Mouse (Mus musculus) myocyte (in vitro differentiated cells): ENCODE data around the gene Gm884. TPM values are rescaled to one million over a fixed set of nuclear protein-coding genes. Genes with fewer than 3 reads are reported as not detected.

Source experiments
- H3K27me3 ChIP-seq: one replicate; pipeline ENCODE4 v1.6.1; 2011; ENCODE audit not compliant: control insufficient read depth, insufficient read depth, insufficient read length
- H3K36me3 ChIP-seq: one replicate; pipeline ENCODE4 v1.6.1; 2011; ENCODE audit not compliant: control insufficient read depth, insufficient read depth
- H3K4me2 ChIP-seq: one replicate; pipeline ENCODE4 v1.6.1; 2011; ENCODE audit warnings: low read depth, control low read depth
- H3K4me3 ChIP-seq: one replicate; pipeline ENCODE4 v1.5.1; 2011; ENCODE audit warnings: mild to moderate bottlenecking, control low read depth, moderate library complexity
- H3K79me2 ChIP-seq: one replicate; pipeline ENCODE4 v1.6.1; 2011; ENCODE audit not compliant: control insufficient read depth, insufficient read depth
- H3ac ChIP-seq: one replicate; pipeline ENCODE4 v1.6.1; 2011; ENCODE audit not compliant: control insufficient read depth, insufficient read length
- CEBPB ChIP-seq: IDR thresholded peaks from 2 replicates; pipeline ENCODE4 v1.6.1; 2011; ENCODE audit warnings: mild to moderate bottlenecking, moderate library complexity; ENCODE audit not compliant: poor library complexity, insufficient read depth, severe bottlenecking
- E2F4 ChIP-seq: IDR thresholded peaks from one replicate; pipeline ENCODE4 v1.6.1; 2011; ENCODE audit warnings: mild to moderate bottlenecking, control low read depth, moderate library complexity; ENCODE audit not compliant: insufficient read depth
- MAX ChIP-seq: IDR thresholded peaks from one replicate; pipeline ENCODE4 v1.6.1; 2011; ENCODE audit warnings: low read depth, mild to moderate bottlenecking, control low read depth
- MYOD1 ChIP-seq, 3 experiments: IDR thresholded peaks; one replicate each; pipeline ENCODE4 v1.6.1; 2011; ENCODE audit warnings: control low read depth in 2 of 3, low read depth in 2 of 3, mild to moderate bottlenecking in 2 of 3, moderate library complexity in 1 of 3; ENCODE audit not compliant: insufficient read length in 2 of 3, control insufficient read depth in 1 of 3
- MYOG ChIP-seq, 3 experiments: IDR thresholded peaks; one replicate each; pipeline ENCODE4 v1.6.1; 2011; ENCODE audit warnings: control low read depth in 2 of 3, low read depth in 2 of 3, mild to moderate bottlenecking in 2 of 3; ENCODE audit not compliant: insufficient read length in 2 of 3, control insufficient read depth in 1 of 3, insufficient read depth in 1 of 3
- POLR2A ChIP-seq: IDR thresholded peaks from one replicate; pipeline ENCODE4 v1.6.1; 2011; ENCODE audit warnings: low read depth, mild to moderate bottlenecking, control low read depth, moderate library complexity; ENCODE audit not compliant: insufficient read length
- POLR2AphosphoS2 ChIP-seq: IDR thresholded peaks from one replicate; pipeline ENCODE4 v1.6.1; 2011; ENCODE audit warnings: low read depth, control low read depth; ENCODE audit not compliant: insufficient read length
- REST ChIP-seq: IDR thresholded peaks from one replicate; pipeline ENCODE4 v1.6.1; 2011; ENCODE audit warnings: mild to moderate bottlenecking, control low read depth, moderate library complexity; ENCODE audit not compliant: insufficient read depth, insufficient read length
- SRF ChIP-seq: IDR thresholded peaks from one replicate; pipeline ENCODE4 v1.6.1; 2011; ENCODE audit warnings: low read depth; ENCODE audit not compliant: control insufficient read depth, insufficient read length
- TCF12 ChIP-seq: IDR thresholded peaks from one replicate; pipeline ENCODE4 v1.6.1; 2011; ENCODE audit warnings: mild to moderate bottlenecking, control low read depth; ENCODE audit not compliant: poor library complexity, insufficient read depth, severe bottlenecking
- TCF3 ChIP-seq: IDR thresholded peaks from one replicate; pipeline ENCODE4 v1.6.1; 2011; ENCODE audit warnings: low read depth, control low read depth; ENCODE audit not compliant: insufficient read length
- USF1 ChIP-seq: IDR thresholded peaks from one replicate; pipeline ENCODE4 v1.6.1; 2011; ENCODE audit warnings: low read depth, mild to moderate bottlenecking, control low read depth, moderate library complexity
- polyA plus RNA-seq: library from polyadenylated mRNA; unstranded; fragments of >200 nt; fragmentation: generic; extraction: Trizol; gene quantifications from one replicate; pipeline ENCODE4 v1.2.1, GENCODE M21; 2012; ENCODE audit warnings: missing spikeins

Gm884 gene
- polyA plus RNA-seq, 1 experiment = not detected

DNA sequence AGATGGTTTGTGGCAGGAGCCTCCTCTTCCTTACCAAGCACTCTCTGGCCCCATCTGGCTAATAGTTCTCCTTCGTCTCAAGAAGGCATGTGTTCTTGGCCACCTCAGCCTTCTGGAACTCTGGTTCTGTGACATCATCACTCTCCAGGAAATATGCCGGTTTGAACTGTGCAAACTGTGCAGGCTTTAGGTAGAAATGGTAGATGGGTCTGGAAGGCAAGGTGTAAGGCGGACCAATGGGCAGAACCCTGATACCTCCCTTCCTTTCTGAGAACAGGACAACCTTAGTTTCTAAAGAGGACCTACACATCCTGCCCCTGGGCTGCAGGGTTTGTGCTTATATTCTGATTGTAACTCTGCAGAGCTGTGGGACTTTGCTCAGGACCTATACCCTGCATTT lies 17.9 kb upstream of the Gm884 start, which contains the start of gene Lyzl6:
TSS of gene Lyzl6 (minus strand) at position 101 of the 400 bp plus-strand sequence.
- Histone ChIP-seq H3K79me2 (no peaks in the 10 kb centered on the region), H3K4me3 (no peak within 1 kb of the TSS), H3ac (no peak within 1 kb of the TSS), H3K36me3 (no peaks in the 10 kb centered on the region), H3K4me2 (no peak within 1 kb of the TSS), H3K27me3 (peaks cover 50% of the 10 kb centered on the region)
- TF ChIP-seq MYOD1 (IDR thresholded peaks at IDR 0.05; ENCODE audit: control insufficient read depth in 1 of 3, insufficient read length in 2 of 3, low read depth in 2 of 3) (no peak), TCF3 (no peak), CEBPB (no peak), TCF12 (no peak), MAX (no peak), MYOG (IDR thresholded peaks at IDR 0.05; ENCODE audit: control insufficient read depth in 1 of 3, insufficient read depth in 1 of 3, insufficient read length in 2 of 3, low read depth in 2 of 3) (no peak), POLR2AphosphoS2 (no peak), USF1 (no peak), E2F4 (no peak), REST (no peak), SRF (no peak), POLR2A (no peak)

DNA sequence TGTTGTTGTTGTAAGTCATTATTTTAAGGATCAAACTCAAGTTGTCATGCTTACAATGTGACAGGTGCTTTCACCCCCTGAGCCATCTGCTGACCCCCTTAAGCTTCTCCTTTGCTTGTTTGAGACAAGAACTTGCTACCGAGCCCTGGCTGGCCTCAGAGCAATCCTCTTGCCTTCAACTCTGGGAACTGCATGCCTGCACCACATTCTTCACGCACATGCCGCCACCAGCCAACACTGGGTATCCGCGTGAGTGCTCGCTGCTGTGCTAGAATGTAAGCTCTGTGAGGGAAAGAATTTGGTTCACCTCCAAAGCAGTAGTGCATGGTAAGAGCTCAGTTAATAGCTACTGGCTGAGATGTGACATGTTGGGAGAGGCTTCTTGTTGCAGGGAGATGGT lies 15.3 kb upstream of the Gm884 start:
- peaks cover 37% of the 10 kb centered on the region for H3K27me3 ChIP-seq
- TF ChIP-seq TCF3 = no peak
- TF ChIP-seq MAX = no peak
- TF ChIP-seq SRF = no peak
- TF ChIP-seq USF1 = no peak
- TF ChIP-seq TCF12 = no peak
- TF ChIP-seq POLR2AphosphoS2 = no peak
- no peak for TF ChIP-seq POLR2A
- no peak for TF ChIP-seq REST
- TF ChIP-seq E2F4 = no peak
- H3ac ChIP-seq = no peak overlapping the region
- no peaks in the 10 kb centered on the region for H3K79me2 ChIP-seq
- H3K4me3 ChIP-seq = no peak overlapping the region
- no peak overlapping the region for H3K4me2 ChIP-seq
- no peaks in the 10 kb centered on the region for H3K36me3 ChIP-seq

DNA sequence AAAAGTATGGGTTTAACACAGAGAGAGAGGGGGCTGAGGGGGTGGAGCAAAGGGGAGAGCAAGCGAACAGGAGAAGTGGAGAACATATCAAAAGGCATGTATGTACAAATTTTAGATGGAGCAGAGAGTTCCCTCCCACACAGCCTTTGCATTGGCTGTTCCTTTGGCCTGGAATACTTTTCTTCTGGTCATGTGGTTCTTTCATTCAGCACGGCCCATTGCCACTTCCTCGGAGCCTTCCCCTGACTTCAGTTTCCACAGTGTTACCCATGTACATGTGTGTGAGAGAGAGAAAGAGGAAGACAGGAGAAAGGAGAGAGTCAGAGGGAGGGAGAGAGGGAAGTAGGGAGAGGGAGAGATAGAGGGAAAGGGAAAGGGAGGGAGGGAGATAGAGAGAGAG lies 14.5 kb upstream of the Gm884 start:
- Histone ChIP-seq H3K4me2 (no peak overlapping the region), H3K36me3 (no peaks in the 10 kb centered on the region), H3K4me3 (no peak overlapping the region), H3K79me2 (no peaks in the 10 kb centered on the region), H3K27me3 (peaks cover 29% of the 10 kb centered on the region), H3ac (no peak overlapping the region)
- TF ChIP-seq POLR2A (no peak), CEBPB (no peak), POLR2AphosphoS2 (no peak)

DNA sequence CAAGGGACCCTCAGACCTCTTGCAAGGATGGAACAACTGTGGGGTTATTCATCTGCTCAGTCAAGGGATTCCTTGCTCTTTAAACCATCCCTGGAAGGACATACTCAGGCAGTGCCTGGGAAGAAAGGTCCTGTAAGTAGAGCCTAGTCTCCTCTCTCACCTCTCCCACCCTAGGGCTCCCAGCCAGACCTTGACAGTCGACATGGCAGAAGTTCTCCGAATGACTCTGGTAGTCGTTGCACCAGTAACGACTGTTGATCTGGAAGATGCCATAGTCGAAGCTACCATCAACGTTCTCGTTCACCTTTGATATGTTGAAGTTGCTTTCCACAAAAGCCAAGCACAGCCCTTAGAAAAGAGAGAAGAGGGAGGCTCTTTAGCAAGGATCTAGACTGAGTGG lies 13.9 kb upstream of the Gm884 start:
- H3K27me3 ChIP-seq = peaks cover 24% of the 10 kb centered on the region
- no peak for TF ChIP-seq MYOD1 (IDR thresholded peaks at IDR 0.05; ENCODE audit: control insufficient read depth in 1 of 3, insufficient read length in 2 of 3, low read depth in 2 of 3)
- TF ChIP-seq POLR2A = no peak
- TF ChIP-seq SRF = no peak
- TF ChIP-seq CEBPB = no peak
- no peak for TF ChIP-seq REST
- TF ChIP-seq TCF3 = no peak
- no peak for TF ChIP-seq TCF12
- TF ChIP-seq MAX = no peak
- TF ChIP-seq USF1 = no peak
- no peaks in the 10 kb centered on the region for H3K79me2 ChIP-seq
- no peak overlapping the region for H3K4me3 ChIP-seq
- no peaks in the 10 kb centered on the region for H3K36me3 ChIP-seq
- H3K4me2 ChIP-seq = no peak overlapping the region
- H3ac ChIP-seq = no peak overlapping the region

DNA sequence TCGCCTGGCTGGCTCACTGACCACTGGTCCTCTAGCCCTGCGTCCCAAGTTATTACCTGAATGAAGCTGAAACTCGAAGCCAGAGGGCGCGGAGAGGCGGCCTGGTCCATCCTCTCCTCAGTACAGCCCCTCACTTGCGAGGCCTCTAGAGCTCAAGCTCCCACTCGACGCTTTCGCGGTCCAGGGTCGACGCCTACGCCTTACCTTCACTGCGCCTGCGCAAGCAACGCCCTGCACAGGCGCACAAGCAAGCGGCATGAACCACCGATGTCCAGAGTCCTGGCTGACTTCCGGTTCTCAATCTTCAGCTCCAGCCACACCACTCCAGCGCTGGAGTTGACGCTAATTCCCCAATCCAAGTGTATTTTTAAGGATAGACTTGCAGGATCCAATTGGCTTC lies 6.5 kb upstream of the Gm884 start:
- Histone ChIP-seq H3K79me2 (no peaks in the 10 kb centered on the region), H3K27me3 (peaks cover 7% of the 10 kb centered on the region), H3K36me3 (no peaks in the 10 kb centered on the region), H3K4me2 (no peak overlapping the region), H3ac (no peak overlapping the region), H3K4me3 (no peak overlapping the region)
- no peak for TF ChIP-seq TCF3
- no peak for TF ChIP-seq E2F4
